Mouse (Mus musculus): ENCODE results near the gene Trp63. TPM values are rescaled to one million over a fixed set of nuclear protein-coding genes. Genes with fewer than 3 reads are reported as not detected.
"Not testable (repeated sequence)": the region's sequence is repeated elsewhere in the genome, so short reads cannot be mapped to it uniquely, and the experiment has no call there.

Gene Trp63
- total RNA-seq (2017): not detected in 2 replicates

DNA sequence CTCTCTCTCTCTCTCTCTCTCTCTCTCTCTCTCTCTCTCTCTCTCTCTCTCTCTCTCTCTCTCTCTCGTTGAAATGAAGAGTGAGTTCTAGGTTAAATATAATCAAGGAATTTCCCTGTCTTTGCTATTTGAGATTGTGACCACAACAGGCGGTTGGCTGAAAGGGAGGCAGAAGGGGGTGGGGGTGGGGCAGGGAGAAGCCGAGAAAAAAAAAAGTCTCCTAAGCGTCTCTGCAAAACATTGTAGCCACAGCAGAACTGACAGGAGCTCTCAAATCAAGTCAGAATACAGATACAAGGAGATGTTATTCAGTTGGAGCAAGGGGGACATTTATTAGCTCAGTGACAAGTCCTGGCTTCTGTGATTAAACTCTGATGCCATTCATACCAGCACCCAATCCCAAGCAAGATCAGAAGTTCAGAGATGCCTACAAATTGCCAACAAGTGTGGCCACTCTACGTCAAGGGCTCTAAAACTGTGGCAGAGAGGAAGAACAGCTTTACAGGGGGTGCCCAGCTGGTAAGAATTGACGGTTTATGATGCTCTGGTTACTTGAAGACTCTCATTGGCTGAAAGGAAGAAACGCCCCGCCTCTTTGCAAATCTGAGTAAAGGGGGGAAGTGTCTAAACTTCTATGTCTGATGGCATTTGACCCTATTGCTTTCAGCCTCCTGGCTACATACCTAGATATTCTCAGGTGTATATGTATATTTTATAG is at the start of gene Trp63:
Gene Trp63, plus strand, starts transcription at position 233 of the 718 bp plus-strand sequence.
- no peak for ATAC-seq (replicated peaks in 1 of 2; ENCODE audit: insufficient read depth in 1 of 2, low FRiP score in 2 of 2, low TSS enrichment in 1 of 2, low read depth in 1 of 2, poor library complexity in 2 of 2, severe bottlenecking in 2 of 2)

DNA sequence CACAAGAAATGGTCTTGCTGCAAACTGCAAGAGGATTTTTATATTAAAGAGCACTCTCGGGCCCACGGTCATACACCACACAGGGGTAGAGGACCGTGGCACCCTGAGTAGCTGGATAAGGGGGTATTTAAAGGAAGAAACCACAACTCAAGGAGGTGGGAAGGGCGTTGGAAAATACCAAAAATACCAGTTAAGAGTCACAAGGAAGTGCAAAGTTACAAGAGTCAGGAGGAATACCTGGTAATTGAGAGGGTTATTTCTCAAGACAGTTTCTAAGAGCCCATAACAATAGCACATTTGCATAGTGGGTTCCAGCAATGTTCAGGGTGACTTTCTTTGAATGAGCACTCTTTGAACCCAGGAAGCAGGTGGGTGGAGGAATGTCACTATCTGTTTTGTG is 38.8 kb upstream of the Trp63 start:
- not testable (repeated sequence) for ATAC-seq (replicated peaks in 1 of 2; ENCODE audit: insufficient read depth in 1 of 2, low FRiP score in 2 of 2, low TSS enrichment in 1 of 2, low read depth in 1 of 2, poor library complexity in 2 of 2, severe bottlenecking in 2 of 2)

DNA sequence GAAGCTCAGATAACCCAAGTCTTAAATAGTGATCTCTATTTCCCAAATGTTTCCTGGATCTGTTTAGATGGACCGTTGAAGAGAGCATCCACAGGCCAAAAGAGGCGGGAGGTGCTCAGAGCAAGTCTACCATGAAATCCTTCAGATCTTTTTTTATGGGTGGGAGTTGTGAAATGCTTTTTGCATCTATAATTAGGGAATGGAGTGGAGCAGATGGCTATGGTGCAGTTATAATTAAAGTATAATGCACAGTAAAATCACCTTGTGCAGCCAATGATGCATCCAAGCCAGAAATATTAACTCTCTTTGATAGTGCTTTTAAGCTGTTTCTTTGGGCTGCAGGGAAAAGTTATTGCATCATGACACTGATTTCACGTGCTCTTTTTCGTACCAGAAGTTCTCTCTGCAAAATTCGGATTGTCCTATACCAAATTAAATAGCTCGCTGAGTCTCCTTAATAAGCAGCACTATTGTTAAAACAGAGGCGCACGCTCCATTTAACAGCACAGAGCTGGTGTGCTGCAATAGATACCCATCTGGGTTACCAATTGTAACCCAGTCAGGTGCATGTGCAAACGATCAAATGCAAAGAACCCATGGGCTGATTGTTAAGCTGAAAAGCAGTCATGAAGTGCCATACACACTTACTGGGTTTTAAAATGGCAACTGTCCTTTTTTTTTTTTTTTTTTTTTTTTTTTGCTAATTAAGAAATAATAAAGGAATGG is 22.9 kb upstream of the Trp63 start:
- ATAC-seq (replicated peaks in 1 of 2; ENCODE audit: insufficient read depth in 1 of 2, low FRiP score in 2 of 2, low TSS enrichment in 1 of 2, low read depth in 1 of 2, poor library complexity in 2 of 2, severe bottlenecking in 2 of 2): no peak

- ATAC-seq (replicated peaks in 1 of 2; ENCODE audit: insufficient read depth in 1 of 2, low FRiP score in 2 of 2, low TSS enrichment in 1 of 2, low read depth in 1 of 2, poor library complexity in 2 of 2, severe bottlenecking in 2 of 2): no peak
Observed at GRCm38 (mm10) chr16:25663116-25663515, 20.4 kb upstream of the Trp63 start.

DNA sequence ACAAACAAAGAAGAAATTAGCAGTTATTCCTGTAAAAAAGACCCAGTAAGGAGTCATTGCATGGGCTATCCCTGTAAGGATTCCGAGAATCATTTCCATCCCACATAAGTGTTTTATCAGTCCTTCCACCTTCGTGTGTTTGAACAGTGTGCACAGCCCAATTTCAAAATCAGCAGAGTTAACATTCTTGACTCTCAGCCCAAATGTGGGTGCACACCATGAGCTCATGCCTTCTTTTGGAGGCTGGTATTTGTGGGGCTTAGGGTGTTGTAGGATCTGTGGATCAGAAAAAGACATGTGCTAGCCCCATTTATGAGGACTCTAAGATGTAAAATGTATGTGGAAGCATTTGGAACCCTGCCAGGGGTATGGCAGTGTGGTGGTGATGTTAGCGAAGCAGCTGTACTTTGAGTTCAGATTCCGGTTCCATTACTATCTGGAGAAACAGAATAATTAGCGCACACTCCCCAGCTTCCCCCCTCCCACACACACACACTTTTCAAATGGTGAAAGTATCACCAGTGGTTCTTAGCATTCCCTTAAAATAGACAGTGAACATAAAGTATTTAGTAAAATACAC is 9.6 kb upstream of the Trp63 start:
- ATAC-seq (replicated peaks in 1 of 2; ENCODE audit: insufficient read depth in 1 of 2, low FRiP score in 2 of 2, low TSS enrichment in 1 of 2, low read depth in 1 of 2, poor library complexity in 2 of 2, severe bottlenecking in 2 of 2): no peak

- ATAC-seq (replicated peaks in 1 of 2; ENCODE audit: insufficient read depth in 1 of 2, low FRiP score in 2 of 2, low TSS enrichment in 1 of 2, low read depth in 1 of 2, poor library complexity in 2 of 2, severe bottlenecking in 2 of 2): no peak
Observed at GRCm38 (mm10) chr16:25680369-25680768, 3.2 kb upstream of the Trp63 start.

GRCm38 (mm10) chr16:25682533-25682932 is 1.0 kb upstream of the Trp63 start:
- no peak for ATAC-seq (replicated peaks in 1 of 2; ENCODE audit: insufficient read depth in 1 of 2, low FRiP score in 2 of 2, low TSS enrichment in 1 of 2, low read depth in 1 of 2, poor library complexity in 2 of 2, severe bottlenecking in 2 of 2)

- no peak for ATAC-seq (replicated peaks in 1 of 2; ENCODE audit: insufficient read depth in 1 of 2, low FRiP score in 2 of 2, low TSS enrichment in 1 of 2, low read depth in 1 of 2, poor library complexity in 2 of 2, severe bottlenecking in 2 of 2)
Observed at GRCm38 (mm10) chr16:25684572-25684971, 1.0 kb downstream of the Trp63 start.

DNA sequence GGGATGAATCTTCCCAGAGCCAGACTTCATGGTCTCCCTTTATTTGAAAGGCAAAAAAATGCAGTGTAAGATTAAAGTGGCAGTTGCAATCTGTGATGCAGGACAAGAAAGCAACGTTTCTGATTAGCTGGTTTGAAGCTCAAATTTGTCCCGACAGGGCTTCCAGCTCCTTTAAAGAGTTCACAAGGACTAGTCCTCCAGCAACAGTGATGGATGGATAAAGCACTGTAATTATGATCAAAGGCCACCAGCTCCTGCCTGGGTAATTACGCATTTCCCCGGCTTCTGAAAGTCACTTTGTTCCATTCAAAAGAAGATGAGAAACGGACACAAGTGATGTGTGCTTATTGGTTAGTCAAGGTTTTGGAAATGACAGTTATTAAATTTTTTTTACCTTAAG is 7.0 kb downstream of the Trp63 start:
- no peak for ATAC-seq (replicated peaks in 1 of 2; ENCODE audit: insufficient read depth in 1 of 2, low FRiP score in 2 of 2, low TSS enrichment in 1 of 2, low read depth in 1 of 2, poor library complexity in 2 of 2, severe bottlenecking in 2 of 2)

- ATAC-seq (replicated peaks in 1 of 2; ENCODE audit: insufficient read depth in 1 of 2, low FRiP score in 2 of 2, low TSS enrichment in 1 of 2, low read depth in 1 of 2, poor library complexity in 2 of 2, severe bottlenecking in 2 of 2): no peak
Observed at GRCm38 (mm10) chr16:25701252-25701651, 17.7 kb downstream of the Trp63 start.

- no peak for ATAC-seq (replicated peaks in 1 of 2; ENCODE audit: insufficient read depth in 1 of 2, low FRiP score in 2 of 2, low TSS enrichment in 1 of 2, low read depth in 1 of 2, poor library complexity in 2 of 2, severe bottlenecking in 2 of 2)
Observed at GRCm38 (mm10) chr16:25706260-25706659, 22.7 kb downstream of the Trp63 start.

GRCm38 (mm10) chr16:25715790-25716189 is 32.2 kb downstream of the Trp63 start:
- no peak for ATAC-seq (replicated peaks in 1 of 2; ENCODE audit: insufficient read depth in 1 of 2, low FRiP score in 2 of 2, low TSS enrichment in 1 of 2, low read depth in 1 of 2, poor library complexity in 2 of 2, severe bottlenecking in 2 of 2)

DNA sequence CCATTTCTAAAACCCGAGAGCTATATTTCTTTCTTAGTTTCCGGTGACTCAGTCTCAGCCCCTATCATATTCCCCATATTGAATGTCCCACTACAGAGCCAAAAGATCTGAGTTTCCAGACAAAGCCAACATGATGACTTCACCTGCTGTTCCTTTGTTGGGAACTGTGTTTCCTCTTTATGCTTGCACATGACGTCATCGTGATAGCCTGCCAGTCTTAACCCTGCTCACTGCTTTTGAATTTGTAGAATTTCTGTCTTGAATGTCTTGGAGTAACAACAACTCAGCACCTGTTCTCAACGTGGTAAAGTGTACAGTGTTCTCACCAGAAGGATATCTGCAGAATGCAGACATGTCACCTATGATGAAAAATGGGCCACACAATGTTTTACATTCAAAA is 39.6 kb downstream of the Trp63 start:
- no peak for ATAC-seq (replicated peaks in 1 of 2; ENCODE audit: insufficient read depth in 1 of 2, low FRiP score in 2 of 2, low TSS enrichment in 1 of 2, low read depth in 1 of 2, poor library complexity in 2 of 2, severe bottlenecking in 2 of 2)

DNA sequence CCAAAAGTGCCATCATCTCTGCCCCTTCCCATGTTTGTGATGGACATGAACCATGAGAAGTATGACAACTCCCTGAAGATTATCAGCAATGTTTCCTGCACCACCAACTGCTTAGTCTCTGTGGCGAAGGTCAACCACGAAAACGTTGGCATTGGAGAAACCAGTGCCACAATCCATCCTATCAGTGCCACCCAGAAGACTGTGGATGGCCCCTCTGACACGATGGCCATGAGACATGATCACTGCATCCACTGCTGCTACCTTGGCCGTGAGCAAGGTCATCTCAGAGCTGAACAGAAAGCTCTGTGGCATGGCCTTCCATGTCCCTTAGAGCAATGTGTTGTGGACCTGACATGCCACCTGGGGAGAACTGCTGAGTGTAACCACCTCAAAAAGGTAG is 43.4 kb downstream of the Trp63 start:
- no peak for ATAC-seq (replicated peaks in 1 of 2; ENCODE audit: insufficient read depth in 1 of 2, low FRiP score in 2 of 2, low TSS enrichment in 1 of 2, low read depth in 1 of 2, poor library complexity in 2 of 2, severe bottlenecking in 2 of 2)

- no peak for ATAC-seq (replicated peaks in 1 of 2; ENCODE audit: insufficient read depth in 1 of 2, low FRiP score in 2 of 2, low TSS enrichment in 1 of 2, low read depth in 1 of 2, poor library complexity in 2 of 2, severe bottlenecking in 2 of 2)
Observed at GRCm38 (mm10) chr16:25727957-25728506, 44.5 kb downstream of the Trp63 start.

DNA sequence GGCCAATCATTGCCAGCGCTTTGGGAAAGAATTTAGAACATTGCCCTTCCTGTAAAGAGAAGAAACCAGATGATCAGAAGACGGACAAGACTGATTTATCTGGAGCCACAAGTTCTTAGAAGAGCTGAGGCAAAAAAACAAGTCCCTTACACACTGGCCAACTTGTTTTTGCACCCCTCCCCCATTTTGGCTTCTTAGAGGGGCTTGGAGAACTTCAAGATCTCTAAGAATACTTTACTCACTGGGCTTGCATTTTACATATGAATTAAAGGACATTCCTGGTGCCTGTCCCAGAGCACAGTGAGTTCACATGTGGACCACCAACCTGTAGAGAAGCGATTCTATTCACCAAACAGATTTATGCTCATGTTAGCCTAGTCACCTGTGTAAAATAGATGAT is 53.3 kb downstream of the Trp63 start:
- no peak for ATAC-seq (replicated peaks in 1 of 2; ENCODE audit: insufficient read depth in 1 of 2, low FRiP score in 2 of 2, low TSS enrichment in 1 of 2, low read depth in 1 of 2, poor library complexity in 2 of 2, severe bottlenecking in 2 of 2)

DNA sequence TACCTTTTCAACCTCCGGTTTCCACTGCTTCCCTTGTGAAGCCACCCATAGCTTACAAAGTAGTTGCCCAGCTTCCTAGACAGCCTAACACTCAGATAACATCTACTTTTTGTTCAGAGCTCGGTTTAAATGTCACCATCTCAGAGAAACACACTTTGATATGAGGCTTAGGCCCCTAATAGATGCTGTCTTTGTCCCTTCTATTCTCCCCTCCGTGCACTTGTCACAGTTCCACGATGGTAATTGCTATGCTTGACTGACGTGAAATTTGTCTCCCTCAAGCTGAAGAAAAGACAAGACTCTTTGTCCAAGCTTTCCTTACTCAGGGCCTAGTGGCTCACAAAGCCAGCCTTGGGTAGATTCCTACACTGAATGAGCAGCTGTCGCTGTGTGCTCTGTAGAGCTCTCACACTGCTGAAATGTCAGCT is 54.1 kb downstream of the Trp63 start:
- ATAC-seq (replicated peaks in 1 of 2; ENCODE audit: insufficient read depth in 1 of 2, low FRiP score in 2 of 2, low TSS enrichment in 1 of 2, low read depth in 1 of 2, poor library complexity in 2 of 2, severe bottlenecking in 2 of 2): no peak

GRCm38 (mm10) chr16:25746807-25747206 is 63.2 kb downstream of the Trp63 start:
- no peak for ATAC-seq (replicated peaks in 1 of 2; ENCODE audit: insufficient read depth in 1 of 2, low FRiP score in 2 of 2, low TSS enrichment in 1 of 2, low read depth in 1 of 2, poor library complexity in 2 of 2, severe bottlenecking in 2 of 2)
